Mouse (Mus musculus) myocyte (in vitro differentiated cells): ENCODE data around the gene Drd3.

Experiments
- CEBPB ChIP-seq: IDR thresholded peaks from 2 replicates; pipeline ENCODE4 v1.6.1; 2011; ENCODE audit warnings: mild to moderate bottlenecking, moderate library complexity; ENCODE audit not compliant: poor library complexity, insufficient read depth, severe bottlenecking
- E2F4 ChIP-seq: IDR thresholded peaks from one replicate; pipeline ENCODE4 v1.6.1; 2011; ENCODE audit warnings: mild to moderate bottlenecking, control low read depth, moderate library complexity; ENCODE audit not compliant: insufficient read depth
- MAX ChIP-seq: IDR thresholded peaks from one replicate; pipeline ENCODE4 v1.6.1; 2011; ENCODE audit warnings: low read depth, mild to moderate bottlenecking, control low read depth
- MYOD1 ChIP-seq, 3 experiments: IDR thresholded peaks; one replicate each; pipeline ENCODE4 v1.6.1; 2011; ENCODE audit warnings: control low read depth in 2 of 3, low read depth in 2 of 3, mild to moderate bottlenecking in 2 of 3, moderate library complexity in 1 of 3; ENCODE audit not compliant: insufficient read length in 2 of 3, control insufficient read depth in 1 of 3
- MYOG ChIP-seq, 3 experiments: IDR thresholded peaks; one replicate each; pipeline ENCODE4 v1.6.1; 2011; ENCODE audit warnings: control low read depth in 2 of 3, low read depth in 2 of 3, mild to moderate bottlenecking in 2 of 3; ENCODE audit not compliant: insufficient read length in 2 of 3, control insufficient read depth in 1 of 3, insufficient read depth in 1 of 3
- POLR2A ChIP-seq: IDR thresholded peaks from one replicate; pipeline ENCODE4 v1.6.1; 2011; ENCODE audit warnings: low read depth, mild to moderate bottlenecking, control low read depth, moderate library complexity; ENCODE audit not compliant: insufficient read length
- POLR2AphosphoS2 ChIP-seq: IDR thresholded peaks from one replicate; pipeline ENCODE4 v1.6.1; 2011; ENCODE audit warnings: low read depth, control low read depth; ENCODE audit not compliant: insufficient read length
- REST ChIP-seq: IDR thresholded peaks from one replicate; pipeline ENCODE4 v1.6.1; 2011; ENCODE audit warnings: mild to moderate bottlenecking, control low read depth, moderate library complexity; ENCODE audit not compliant: insufficient read depth, insufficient read length
- SRF ChIP-seq: IDR thresholded peaks from one replicate; pipeline ENCODE4 v1.6.1; 2011; ENCODE audit warnings: low read depth; ENCODE audit not compliant: control insufficient read depth, insufficient read length
- TCF12 ChIP-seq: IDR thresholded peaks from one replicate; pipeline ENCODE4 v1.6.1; 2011; ENCODE audit warnings: mild to moderate bottlenecking, control low read depth; ENCODE audit not compliant: poor library complexity, insufficient read depth, severe bottlenecking
- TCF3 ChIP-seq: IDR thresholded peaks from one replicate; pipeline ENCODE4 v1.6.1; 2011; ENCODE audit warnings: low read depth, control low read depth; ENCODE audit not compliant: insufficient read length
- USF1 ChIP-seq: IDR thresholded peaks from one replicate; pipeline ENCODE4 v1.6.1; 2011; ENCODE audit warnings: low read depth, mild to moderate bottlenecking, control low read depth, moderate library complexity

- TF ChIP-seq CEBPB, result no peak
- no peak for TF ChIP-seq POLR2A
- no peak for TF ChIP-seq USF1
- no peak for TF ChIP-seq MYOD1 (IDR thresholded peaks at IDR 0.05; ENCODE audit: control insufficient read depth in 1 of 3, insufficient read length in 2 of 3, low read depth in 2 of 3)
- no peak for TF ChIP-seq POLR2AphosphoS2
- TF ChIP-seq MAX, result no peak
- TF ChIP-seq TCF3, result no peak
- no peak for TF ChIP-seq MYOG (IDR thresholded peaks at IDR 0.05; ENCODE audit: control insufficient read depth in 1 of 3, insufficient read depth in 1 of 3, insufficient read length in 2 of 3, low read depth in 2 of 3)
- no peak for TF ChIP-seq REST
- no peak for TF ChIP-seq SRF
- TF ChIP-seq E2F4, result no peak
- TF ChIP-seq TCF12, result no peak
Measured at GRCm38 (mm10) chr16:43804364-43804763, 50.5 kb downstream of the Drd3 start.
